Mouse (Mus musculus) hindbrain, postnatal 0 days (tissue): ENCODE data around the gene Gm20605. TPM values are rescaled to one million over a fixed set of nuclear protein-coding genes. Genes with fewer than 3 reads are reported as not detected.
A peak's percentile ranks its signal among the peaks of the same experiment; 100 is the strongest.

ENCODE experiments used
- ATAC-seq: fragments of 200-750 bp; cut with Nextera tagmentation; 2 replicates; pipeline ENCODE4 v1.8.0; 2017; ENCODE audit warnings: mild to moderate bottlenecking, moderate TSS enrichment, moderate library complexity
- DNase-seq: peaks from one replicate; pipeline ENCODE4 v3.0.0-alpha.2; 2015; ENCODE audit warnings: low spot score
- H3K27ac ChIP-seq: fragments of 300-500 bp; sonication (generic); 2 replicates; pipeline ENCODE4 v1.5.1; 2014; ENCODE audit warnings: mild to moderate bottlenecking
- H3K27me3 ChIP-seq: fragments of 300-500 bp; sonication (generic); 2 replicates; pipeline ENCODE4 v1.6.1; 2014; ENCODE audit warnings: low read length, mixed read lengths; ENCODE audit not compliant: insufficient read depth
- H3K36me3 ChIP-seq: fragments of 300-500 bp; sonication (generic); 2 replicates; pipeline ENCODE4 v1.6.1; 2014; ENCODE audit warnings: low read length, mixed read lengths; ENCODE audit not compliant: insufficient read depth
- H3K4me1 ChIP-seq: fragments of 300-500 bp; sonication (generic); 2 replicates; pipeline ENCODE4 v1.6.1; 2014; ENCODE audit warnings: antibody characterized with exemption, low read length, mixed read lengths; ENCODE audit not compliant: insufficient read depth
- H3K4me2 ChIP-seq: fragments of 300-500 bp; sonication (generic); 2 replicates; pipeline ENCODE4 v1.6.1; 2014; ENCODE audit warnings: low read depth, mild to moderate bottlenecking, low read length, moderate library complexity, mixed read lengths
- H3K4me3 ChIP-seq: fragments of 300-500 bp; sonication (generic); 2 replicates; pipeline ENCODE4 v1.5.1; 2014; ENCODE audit warnings: low read length
- H3K9ac ChIP-seq: fragments of 300-500 bp; sonication (generic); replicated peaks from 2 replicates; pipeline ENCODE4 v1.6.1; 2014; ENCODE audit warnings: mild to moderate bottlenecking, low read length, moderate library complexity, mixed read lengths
- H3K9me3 ChIP-seq: fragments of 300-500 bp; sonication (generic); 2 replicates; pipeline ENCODE4 v1.6.1; 2016; ENCODE audit warnings: low read length, mixed read lengths
- CTCF ChIP-seq: IDR thresholded peaks from 2 replicates; pipeline ENCODE4 v1.5.1; 2016; ENCODE audit warnings: antibody characterized with exemption, control low read depth, low read depth
- WGBS: fragments of 180-500 bp; shearing (Covaris S2); extraction: QIAGEN DNeasy Blood & Tissue Kit; methylation state at CpG from one replicate; pipeline ENCODE4 v1.1.7; 2014; 5-methylcytosine and 5-hydroxymethylcytosine counted together
- polyA plus RNA-seq: library from polyadenylated mRNA; unstranded; fragments of >200 nt; fragmentation: Nextera tagmentation; extraction: Ambion mirVana; gene quantifications from 2 replicates; pipeline ENCODE4 v1.2.1, GENCODE M21; 2015
- total RNA-seq: library from RNA; depleted of rRNA; stranded (reverse); fragments of >200 nt; gene quantifications from 2 replicates; pipeline ENCODE4 v1.2.3, GENCODE M21; 2014

Gm20605 gene
- total and polyA plus RNA-seq, 2 experiments from 2014 or later = 3.4 to 5.3 TPM

DNA sequence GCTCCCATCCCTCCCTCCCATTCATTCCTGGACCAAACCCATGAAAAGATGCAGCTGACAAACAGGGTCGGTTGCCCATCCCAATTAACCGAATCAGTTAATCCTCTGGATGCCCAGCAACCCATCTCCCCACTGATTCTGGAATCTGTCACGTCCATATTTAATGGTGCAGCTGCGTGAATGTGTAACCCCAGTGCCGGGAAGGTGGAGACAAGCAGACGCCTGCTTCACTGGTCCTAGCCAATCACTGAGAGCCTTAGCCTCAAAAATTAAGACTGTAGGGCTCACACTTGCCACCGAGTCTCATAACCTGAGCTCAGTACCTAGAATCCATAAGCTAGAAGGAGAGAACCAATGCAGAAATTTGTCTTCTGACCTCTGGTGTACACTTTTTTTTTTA is 33.1 kb upstream of the Gm20605 start:
- Histone ChIP-seq H3K27ac (no peak overlapping the region), H3K9ac (no peak overlapping the region), H3K36me3 (no peaks in the 10 kb centered on the region; the same call in 1 of the 2 replicates), H3K9me3 (no peaks in the 10 kb centered on the region), H3K4me2 (no peak overlapping the region), H3K27me3 (no peaks in the 10 kb centered on the region), H3K4me1 (peaks cover 10% of the 10 kb centered on the region; the same call in 1 of the 2 replicates), H3K4me3 (no peak overlapping the region)
- DNase-seq = no peak
- ATAC-seq = no peak
- no peak for TF ChIP-seq CTCF
- WGBS = 55% methylated on average over 7 of the region's 7 CpGs

DNA sequence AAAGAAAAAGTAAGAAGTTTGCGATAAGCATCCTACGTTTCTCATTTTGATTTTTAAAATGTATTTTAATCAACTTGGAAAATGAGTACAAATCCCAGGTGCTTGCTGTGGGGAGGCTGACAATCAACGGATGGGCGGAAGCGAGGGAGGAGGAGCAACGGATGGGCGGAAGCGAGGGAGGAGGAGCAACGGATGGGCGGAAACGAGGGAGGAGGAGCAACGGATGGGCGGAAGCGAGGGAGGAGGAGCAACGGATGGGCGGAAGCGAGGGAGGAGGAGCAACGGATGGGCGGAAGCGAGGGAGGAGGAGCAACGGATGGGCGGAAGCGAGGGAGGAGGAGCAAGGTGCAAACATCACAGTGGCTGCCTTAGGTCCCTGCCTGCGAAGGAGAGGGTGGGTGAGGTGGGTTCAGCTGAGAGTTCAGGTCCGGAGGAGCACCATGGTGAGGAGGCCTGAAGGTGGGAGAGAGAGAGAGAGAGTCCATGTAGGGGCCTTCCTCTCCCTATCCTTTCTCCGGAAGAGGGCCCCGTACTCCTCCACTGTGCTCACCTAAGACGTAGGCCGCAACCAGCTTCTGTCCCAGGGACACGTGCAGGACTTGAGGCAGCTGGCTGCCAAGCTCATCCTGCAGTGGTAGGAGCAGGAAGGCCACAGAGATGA is 32.2 kb upstream of the Gm20605 start:
- Histone ChIP-seq H3K9me3 (no peaks in the 10 kb centered on the region), H3K27ac (no peak overlapping the region), H3K4me2 (0 out of 2 replicates have a peak overlapping the region, but pooled peaks have one; percentile 10), H3K9ac (no peak overlapping the region), H3K4me3 (no peak overlapping the region), H3K4me1 (peaks cover 10% of the 10 kb centered on the region; the same call in 1 of the 2 replicates), H3K36me3 (no peaks in the 10 kb centered on the region; the same call in 1 of the 2 replicates), H3K27me3 (no peaks in the 10 kb centered on the region)
- WGBS = 35% methylated on average over 26 of the region's 30 CpGs
- no peak for DNase-seq
- no peak for ATAC-seq
- no peak for TF ChIP-seq CTCF

DNA sequence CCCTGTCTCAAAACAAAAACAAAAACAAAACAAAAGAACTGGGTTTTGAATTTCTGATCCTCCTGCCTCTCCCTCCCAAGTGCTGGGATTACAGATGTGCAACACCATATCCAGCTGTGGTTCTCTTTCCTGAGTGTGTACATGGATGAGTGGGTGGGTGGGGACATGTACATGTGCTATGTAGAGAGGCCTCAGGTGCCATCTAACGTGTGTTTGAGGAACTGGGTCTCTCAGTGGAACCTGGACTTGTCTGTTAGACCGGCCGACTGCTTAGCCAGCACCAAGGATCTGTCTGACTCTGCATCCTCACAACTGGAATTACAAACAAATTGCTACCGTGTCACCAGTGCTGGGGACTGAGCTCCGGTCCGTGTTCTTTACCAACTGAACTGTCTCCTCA is 31.4 kb upstream of the Gm20605 start:
- DNase-seq (no peak), ATAC-seq (no peak)
- no peak overlapping the region for H3K9ac ChIP-seq
- H3K9me3 ChIP-seq = no peaks in the 10 kb centered on the region
- no peaks in the 10 kb centered on the region for H3K27me3 ChIP-seq
- no peak overlapping the region for H3K4me3 ChIP-seq
- TF ChIP-seq CTCF = no peak
- H3K4me2 ChIP-seq = no peak overlapping the region
- WGBS = 95% methylated on average over 6 of the region's 6 CpGs
- H3K4me1 ChIP-seq = peaks cover 10% of the 10 kb centered on the region; the same call in 1 of the 2 replicates
- H3K36me3 ChIP-seq = no peaks in the 10 kb centered on the region; the same call in 1 of the 2 replicates
- no peak overlapping the region for H3K27ac ChIP-seq

DNA sequence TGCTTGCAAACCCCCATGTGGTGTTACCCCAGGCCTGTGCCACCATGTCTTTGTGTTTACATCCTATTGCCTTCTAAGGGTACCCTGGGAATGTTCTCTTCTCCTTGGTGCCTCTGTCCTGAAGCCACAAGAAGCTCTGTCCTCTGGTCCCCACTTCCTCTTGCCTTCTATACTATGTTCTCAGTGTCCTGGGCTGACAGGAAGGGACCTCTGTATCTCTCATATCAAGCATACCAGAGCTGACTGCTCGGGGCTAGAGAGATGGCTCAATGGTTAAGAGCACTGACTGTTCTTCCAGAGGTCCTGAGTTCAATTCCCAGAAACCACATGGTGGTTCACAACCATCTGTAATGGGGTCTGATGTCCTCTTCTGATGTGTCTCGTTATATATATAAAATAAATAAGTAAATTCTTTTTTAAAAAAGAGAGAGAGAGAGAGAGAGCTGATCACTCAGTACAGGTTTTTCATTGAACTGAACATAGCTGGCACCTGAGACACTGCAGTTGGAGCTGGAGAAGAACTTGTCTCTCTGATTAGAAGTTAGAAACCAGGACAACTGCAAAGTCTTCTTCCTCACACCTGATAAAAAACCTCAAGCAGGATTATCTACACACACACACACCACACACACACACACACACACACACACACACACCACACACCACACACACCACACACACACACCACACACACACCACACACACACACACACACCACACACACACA is 30.7 kb upstream of the Gm20605 start:
- Histone ChIP-seq H3K27ac (no peak overlapping the region), H3K36me3 (no peaks in the 10 kb centered on the region; the same call in 1 of the 2 replicates), H3K9ac (no peak overlapping the region), H3K4me3 (no peak overlapping the region), H3K4me2 (no peak overlapping the region), H3K4me1 (peaks cover 10% of the 10 kb centered on the region; the same call in 1 of the 2 replicates), H3K27me3 (no peaks in the 10 kb centered on the region), H3K9me3 (no peaks in the 10 kb centered on the region)
- no peak for TF ChIP-seq CTCF
- DNase-seq (no peak), ATAC-seq (no peak)
- WGBS = 84% methylated on average over 2 of the region's 2 CpGs

DNA sequence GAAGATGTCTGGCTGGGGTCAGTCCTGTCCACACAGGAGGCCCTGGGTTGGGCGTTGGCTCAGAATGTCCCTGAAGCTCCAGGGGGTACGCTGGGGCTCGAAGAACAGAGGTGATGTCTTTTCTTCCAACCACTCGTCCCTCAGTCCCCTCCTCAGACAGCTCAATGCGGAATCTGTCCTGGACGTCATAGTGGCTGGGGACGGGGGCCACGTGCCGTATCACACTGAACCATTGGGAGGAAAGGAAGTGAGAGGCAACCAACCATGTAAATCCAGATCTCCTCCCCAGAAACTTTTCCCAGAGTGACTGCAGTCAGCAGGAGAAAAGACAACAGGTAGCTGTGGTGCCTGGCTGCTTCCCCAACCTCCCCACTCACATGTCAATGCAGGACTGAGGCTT is 29.4 kb upstream of the Gm20605 start:
- 51% methylated on average over 9 of the region's 9 CpGs for WGBS

DNA sequence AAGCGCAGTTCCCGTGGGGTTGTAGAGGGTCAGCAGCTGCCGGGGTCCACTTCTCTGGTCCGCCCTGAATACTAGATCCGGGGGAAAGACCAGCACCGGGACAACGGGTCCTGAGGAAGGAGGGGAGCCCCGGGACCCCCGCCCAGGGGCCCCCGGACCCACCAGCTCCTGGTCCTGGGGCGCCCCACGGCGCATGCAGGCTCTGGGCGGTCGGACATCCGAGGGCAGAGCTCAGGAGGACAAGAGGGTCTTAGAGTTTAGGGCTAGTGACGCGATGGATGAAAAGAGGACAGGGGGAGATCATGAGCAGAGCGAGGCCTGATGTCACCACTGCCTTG is 28.7 kb upstream of the Gm20605 start:
- peak overlapping the region; percentile 72 for H3K4me3 ChIP-seq
- no peaks in the 10 kb centered on the region for H3K9me3 ChIP-seq
- peak overlapping the region; percentile 84 for H3K4me2 ChIP-seq
- no peaks in the 10 kb centered on the region for H3K27me3 ChIP-seq
- no peak for ATAC-seq
- H3K9ac ChIP-seq = peak overlapping the region; percentile 72
- peaks cover 10% of the 10 kb centered on the region; the same call in 1 of the 2 replicates for H3K4me1 ChIP-seq
- 4% methylated on average over 19 of the region's 19 CpGs for WGBS
- no peak for TF ChIP-seq CTCF
- peak overlapping the region; percentile 78 for H3K27ac ChIP-seq
- H3K36me3 ChIP-seq = no peaks in the 10 kb centered on the region; the same call in 1 of the 2 replicates
- DNase-seq = no peak

More for the DNA sequence above, 29.4 kb upstream of the Gm20605 start:
- Histone ChIP-seq H3K27ac (0 out of 2 replicates have a peak overlapping the region, but pooled peaks have one; percentile 78), H3K4me2 (peak overlapping the region; percentile 84), H3K27me3 (no peaks in the 10 kb centered on the region), H3K9me3 (no peaks in the 10 kb centered on the region), H3K4me1 (peaks cover 10% of the 10 kb centered on the region; the same call in 1 of the 2 replicates), H3K36me3 (no peaks in the 10 kb centered on the region; the same call in 1 of the 2 replicates), H3K9ac (peak overlapping the region; percentile 72), H3K4me3 (peak overlapping the region; percentile 72)
- TF ChIP-seq CTCF = no peak
- ATAC-seq (no peak), DNase-seq (no peak)
